Mouse (Mus musculus) erythroblast, embryonic 14.5 days (primary cell): ENCODE measurements at regions not wholly inside any gene's neighbourhood (a gene's known extent, or its start where the extent isn't known, plus 50 kb on each side); places are given as distances from the start of the nearest gene placed in this dataset.

Experiments
- H3K27me3 ChIP-seq: 2 replicates; pipeline ENCODE4 v1.6.1; 2012; ENCODE audit warnings: inconsistent platforms; ENCODE audit not compliant: control insufficient read depth
- H3K36me3 ChIP-seq: 2 replicates; pipeline ENCODE4 v1.6.1; 2012; ENCODE audit warnings: mild to moderate bottlenecking, inconsistent platforms; ENCODE audit not compliant: control insufficient read depth
- H3K4me1 ChIP-seq: 2 replicates; pipeline ENCODE4 v1.6.1; 2012; ENCODE audit warnings: inconsistent platforms; ENCODE audit not compliant: control insufficient read depth
- H3K4me3 ChIP-seq: replicated peaks from 2 replicates; pipeline ENCODE3; 2012; ENCODE audit warnings: moderate library complexity, mild to moderate bottlenecking, inconsistent platforms
- H3K9me3 ChIP-seq: 2 replicates; pipeline ENCODE4 v1.6.1; 2012; ENCODE audit warnings: low read length, inconsistent platforms, mixed read lengths; ENCODE audit not compliant: control insufficient read depth
- GATA1 ChIP-seq: IDR thresholded peaks from 2 replicates; pipeline ENCODE4 v1.6.1; 2012; ENCODE audit warnings: low read length, inconsistent platforms, mixed read lengths
- TAL1 ChIP-seq: IDR thresholded peaks from 3 replicates; pipeline ENCODE4 v1.6.1; 2012; ENCODE audit warnings: low read length, inconsistent platforms, mixed read lengths

DNA sequence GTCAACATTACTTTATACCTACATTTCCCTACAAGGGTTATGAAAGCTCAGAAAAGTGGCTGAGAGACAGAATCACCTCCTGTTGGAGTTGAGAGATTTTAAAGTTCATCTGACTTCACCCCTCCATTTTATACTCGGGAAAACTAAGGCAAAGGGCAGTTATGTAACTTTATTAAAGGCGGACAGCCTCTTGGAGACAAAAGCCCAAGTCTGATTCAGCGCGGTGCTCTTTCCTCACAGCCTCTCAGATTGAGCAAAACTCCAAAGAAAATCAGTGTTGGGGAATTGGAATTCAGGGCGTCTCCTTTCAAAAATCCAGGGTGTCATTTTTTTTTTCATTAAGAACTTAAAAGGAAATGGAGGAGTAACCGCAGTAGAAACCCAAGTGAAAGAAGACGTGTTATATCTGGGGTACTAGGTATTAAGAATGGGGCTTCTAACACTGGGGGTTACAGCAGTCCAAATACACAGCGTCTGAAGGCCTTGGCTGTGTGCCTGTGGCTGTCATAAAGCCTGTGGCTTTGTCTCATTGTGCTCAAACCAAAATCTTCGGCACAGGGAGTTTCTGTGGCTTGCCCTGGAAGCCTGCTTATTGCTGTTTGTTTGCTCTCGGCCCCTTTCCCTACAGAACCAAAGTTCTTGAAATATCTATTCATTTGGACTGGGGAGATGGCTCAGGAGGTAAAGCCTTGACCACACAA, 137.7 kb upstream of the Mkln1 start:
- Histone ChIP-seq H3K4me1 (no peaks in the 10 kb centered on the region), H3K27me3 (no peaks in the 10 kb centered on the region), H3K9me3 (no peaks in the 10 kb centered on the region), H3K36me3 (no peaks in the 10 kb centered on the region), H3K4me3 (no peak overlapping the region)
- TF ChIP-seq GATA1 (no peak), TAL1 (no peak)

DNA sequence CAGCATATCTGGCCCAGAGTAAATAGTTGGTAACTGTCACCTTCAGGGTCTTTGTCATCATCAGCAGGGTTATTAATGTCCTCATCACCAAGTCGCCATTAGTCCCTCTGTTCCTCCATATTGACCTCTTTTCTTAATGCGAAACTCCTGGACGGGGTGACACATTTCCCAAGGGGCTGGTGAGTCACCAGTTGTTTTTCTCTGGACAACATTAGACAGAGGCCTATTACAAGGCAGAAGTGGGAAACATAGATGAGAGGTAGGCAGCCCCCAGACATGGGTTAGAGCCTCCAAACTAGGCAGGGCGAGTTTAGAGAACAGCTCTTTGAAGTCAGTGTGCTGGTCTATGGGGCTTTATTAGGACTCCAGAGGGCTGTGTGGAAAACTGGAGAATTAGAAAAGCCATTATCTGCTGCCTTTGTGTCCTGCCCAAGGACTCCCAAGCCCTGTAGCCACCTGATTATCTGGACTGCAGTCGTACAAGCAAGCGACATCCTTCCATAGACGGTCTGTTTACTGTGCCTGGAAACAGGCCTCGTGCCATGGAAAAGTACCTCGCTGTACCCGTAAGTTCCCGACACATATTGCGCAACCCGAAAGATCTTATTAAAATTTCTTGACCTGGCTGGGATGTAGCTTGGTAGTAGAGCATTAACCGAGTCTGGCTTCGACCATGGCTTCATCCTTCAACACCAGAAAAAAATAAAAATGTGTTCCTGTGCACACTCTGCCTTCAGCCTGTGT, 136.6 kb upstream of the Mkln1 start:
- Histone ChIP-seq H3K27me3 (no peaks in the 10 kb centered on the region), H3K4me1 (no peaks in the 10 kb centered on the region), H3K4me3 (no peak overlapping the region), H3K36me3 (no peaks in the 10 kb centered on the region), H3K9me3 (no peaks in the 10 kb centered on the region)
- TF ChIP-seq GATA1 (no peak), TAL1 (no peak)

GRCm38 (mm10) chr6:31262651-31263050, 135.9 kb upstream of the Mkln1 start:
- H3K36me3 ChIP-seq = no peaks in the 10 kb centered on the region

DNA sequence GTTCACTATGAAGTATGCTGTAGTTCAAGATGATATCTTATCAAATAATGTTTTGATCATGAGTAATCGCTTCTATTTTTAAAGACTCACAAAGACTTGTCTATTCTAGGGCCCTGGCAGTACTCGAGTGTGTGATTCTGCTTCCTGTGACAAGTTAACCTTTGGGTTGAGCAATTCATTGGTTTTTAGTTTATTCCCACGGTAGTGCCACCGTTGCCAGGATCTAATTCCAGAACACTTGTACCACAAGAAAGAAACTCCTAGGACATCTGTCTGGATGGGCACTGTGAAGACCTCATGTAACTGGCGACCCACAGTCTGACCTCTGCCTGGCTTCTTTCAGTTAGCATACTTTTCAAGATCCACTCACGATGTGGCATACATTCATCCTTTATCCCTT, 134.7 kb upstream of the Mkln1 start:
- Histone ChIP-seq H3K36me3 (no peaks in the 10 kb centered on the region), H3K4me3 (no peak overlapping the region), H3K4me1 (no peaks in the 10 kb centered on the region), H3K27me3 (no peaks in the 10 kb centered on the region), H3K9me3 (no peaks in the 10 kb centered on the region)
- TF ChIP-seq GATA1 (no peak), TAL1 (no peak)

More at GRCm38 (mm10) chr6:31262651-31263050, 135.9 kb upstream of the Mkln1 start:
- TF ChIP-seq TAL1 (no peak), GATA1 (no peak)
- Histone ChIP-seq H3K4me3 (no peak overlapping the region), H3K4me1 (no peaks in the 10 kb centered on the region), H3K9me3 (no peaks in the 10 kb centered on the region), H3K27me3 (no peaks in the 10 kb centered on the region)

- no peaks in the 10 kb centered on the region for H3K27me3 ChIP-seq
- H3K9me3 ChIP-seq = no peaks in the 10 kb centered on the region
- no peak overlapping the region for H3K4me3 ChIP-seq
- TF ChIP-seq TAL1 = no peak
- no peak for TF ChIP-seq GATA1
- no peaks in the 10 kb centered on the region for H3K4me1 ChIP-seq
- no peaks in the 10 kb centered on the region for H3K36me3 ChIP-seq
Measured at GRCm38 (mm10) chr6:31266441-31267040, 132.0 kb upstream of the Mkln1 start.

- H3K36me3 ChIP-seq = no peaks in the 10 kb centered on the region
- H3K27me3 ChIP-seq = peaks cover 3% of the 10 kb centered on the region; the same call in 1 of the 2 replicates
- H3K9me3 ChIP-seq = no peaks in the 10 kb centered on the region
- no peak for TF ChIP-seq TAL1
- no peak for TF ChIP-seq GATA1
- no peak overlapping the region for H3K4me3 ChIP-seq
- H3K4me1 ChIP-seq = no peaks in the 10 kb centered on the region
Measured at GRCm38 (mm10) chr6:31268057-31268456, 130.5 kb upstream of the Mkln1 start.

DNA sequence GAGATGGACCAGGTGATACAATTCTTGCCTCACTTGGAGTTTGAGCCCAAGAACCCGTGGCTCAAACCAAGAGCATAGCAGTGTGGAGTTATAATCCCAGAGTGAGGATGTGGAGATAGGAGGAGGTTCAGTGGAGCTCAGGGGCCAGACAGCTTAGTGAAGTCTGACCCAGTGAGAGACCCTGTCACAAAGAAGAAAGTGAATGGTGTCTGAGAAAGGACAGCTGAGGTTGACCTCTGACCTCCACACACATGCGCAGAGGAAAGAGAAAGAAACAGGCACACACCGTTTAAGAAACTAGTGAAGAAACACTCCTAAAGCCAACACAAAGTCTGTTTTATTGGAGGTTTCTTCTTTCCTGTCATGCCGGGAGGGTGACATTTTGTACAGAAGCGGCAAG, 124.7 kb upstream of the Mkln1 start:
- TF ChIP-seq TAL1 (no peak), GATA1 (no peak)
- Histone ChIP-seq H3K27me3 (peaks cover 13% of the 10 kb centered on the region), H3K4me3 (no peak overlapping the region), H3K9me3 (no peaks in the 10 kb centered on the region), H3K4me1 (no peaks in the 10 kb centered on the region), H3K36me3 (no peaks in the 10 kb centered on the region)

DNA sequence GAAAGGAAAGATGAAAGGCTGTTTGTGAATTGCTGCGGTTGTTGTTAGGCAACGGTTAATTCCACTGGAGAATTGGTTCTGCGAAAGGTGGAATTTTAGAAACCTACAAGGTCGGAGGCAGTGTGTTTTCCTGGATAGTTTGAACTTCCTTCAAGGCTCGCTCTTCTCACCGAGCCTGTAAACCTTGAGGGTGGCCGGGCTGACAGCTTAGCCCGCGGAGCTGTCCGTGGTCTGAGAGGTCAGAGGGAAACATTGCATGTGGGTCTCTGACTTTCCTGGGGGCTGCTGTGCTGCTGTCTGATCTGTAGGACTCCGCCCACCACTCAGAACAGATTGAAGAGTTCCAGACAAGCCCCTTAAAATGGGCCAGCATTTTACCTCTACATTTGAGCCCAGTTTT, 124.3 kb upstream of the Mkln1 start:
- no peaks in the 10 kb centered on the region for H3K9me3 ChIP-seq
- H3K4me3 ChIP-seq = no peak overlapping the region
- no peak for TF ChIP-seq TAL1
- no peak for TF ChIP-seq GATA1
- H3K4me1 ChIP-seq = no peaks in the 10 kb centered on the region
- H3K36me3 ChIP-seq = no peaks in the 10 kb centered on the region
- H3K27me3 ChIP-seq = peaks cover 13% of the 10 kb centered on the region

GRCm38 (mm10) chr6:31277792-31278191, 120.7 kb upstream of the Mkln1 start:
- Histone ChIP-seq H3K4me3 (no peak overlapping the region), H3K27me3 (peaks cover 11% of the 10 kb centered on the region), H3K9me3 (no peaks in the 10 kb centered on the region), H3K36me3 (no peaks in the 10 kb centered on the region), H3K4me1 (no peaks in the 10 kb centered on the region)
- no peak for TF ChIP-seq TAL1
- no peak for TF ChIP-seq GATA1
